Mouse (Mus musculus) small intestine, adult 2 months (tissue): Measurements from ENCODE around the gene Bsx.

Experiments used
- CTCF ChIP-seq: fragments of 200-500 bp; IDR thresholded peaks from 2 replicates; pipeline ENCODE4 v1.5.1; 2012; ENCODE audit warnings: low read depth, mild to moderate bottlenecking, control low read depth, inconsistent platforms, low read length, moderate library complexity, mixed read lengths; ENCODE audit not compliant: insufficient replicate concordance, insufficient read length; ENCODE audit errors: extremely low read depth
- POLR2A ChIP-seq: fragments of 200-500 bp; IDR thresholded peaks from 2 replicates; pipeline ENCODE4 v1.6.1; 2012; ENCODE audit warnings: low read depth, mild to moderate bottlenecking, control low read depth, inconsistent platforms, low read length, moderate library complexity

GRCm38 (mm10) chr9:40874961-40875360, 1.0 kb downstream of the Bsx start:
- no peak for TF ChIP-seq CTCF
- no peak for TF ChIP-seq POLR2A
